Mouse (Mus musculus) gastrocnemius, postnatal 36 days (tissue): ENCODE data around the gene Slfn2. TPM values are rescaled to one million over a fixed set of nuclear protein-coding genes. Genes with fewer than 3 reads are reported as not detected.

ENCODE experiments used
- DNase-seq, 2 experiments: peaks; one replicate each; pipeline ENCODE4 v3.0.0; 2022
- intact Hi-C: fragments of 180-260 bp; cut with DNase I; formaldehyde crosslinking; loops from one replicate; pipeline ENCODE4 v1.15.1; 2025
- microRNA-seq, 2 experiments: library from miRNA; unstranded; fragments of <30 nt; microRNA quantifications; one replicate each; pipeline ENCODE4 v1.2.0; 2021
- total RNA-seq, 2 experiments: library from RNA; stranded (reverse); gene quantifications; 2 replicates each; pipeline ENCODE4 v1.2.3; 2021

Slfn2 gene
- total RNA-seq, 2 experiments from 2014 or later = 0.56 to 1.1 TPM

DNA sequence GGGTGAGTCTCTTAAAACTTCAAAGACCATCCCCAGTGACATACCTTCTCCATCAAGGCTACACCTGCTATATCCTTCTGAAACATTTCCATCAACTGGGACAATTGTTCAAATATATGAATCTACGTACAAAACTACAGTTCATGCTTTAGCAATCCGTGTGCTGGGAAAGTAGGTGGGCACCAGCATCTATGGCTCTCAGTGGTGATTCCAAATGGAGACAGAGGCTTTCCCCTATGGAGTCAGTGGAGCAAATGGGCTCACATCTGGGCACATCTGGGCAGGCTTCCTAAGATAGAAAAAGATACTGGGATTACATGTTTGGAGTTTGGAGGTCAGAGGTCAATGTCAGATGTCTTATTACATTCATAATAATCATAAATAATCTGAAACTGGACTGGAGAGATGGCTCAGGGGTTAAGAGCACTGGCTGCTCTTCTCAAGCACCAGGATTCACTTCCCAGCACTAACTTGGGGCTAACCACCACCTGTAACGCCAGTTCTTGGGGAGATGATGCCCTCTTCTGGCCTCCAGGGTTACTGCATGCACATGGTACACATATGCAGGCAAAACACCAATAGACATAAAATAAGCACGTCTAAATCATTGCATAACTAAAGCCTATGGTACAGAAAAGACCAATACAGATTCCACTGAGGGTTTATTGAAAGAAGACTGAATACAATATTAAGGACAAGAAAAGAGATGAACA is 3.2 kb downstream of the Slfn2 start:
- intact Hi-C loops = no loop called here
- DNase-seq = no peak

GRCm38 (mm10) chr11:83070321-83070970 is 5.5 kb downstream of the Slfn2 start:
- intact Hi-C loops = no loop called here
- no peak for DNase-seq

- DNase-seq = peak; percentile 50 to 64
- intact Hi-C loops = no loop called here
These were observed 13.0 kb downstream of the Slfn2 start for GRCm38 (mm10) chr11:83077714-83078422.

DNA sequence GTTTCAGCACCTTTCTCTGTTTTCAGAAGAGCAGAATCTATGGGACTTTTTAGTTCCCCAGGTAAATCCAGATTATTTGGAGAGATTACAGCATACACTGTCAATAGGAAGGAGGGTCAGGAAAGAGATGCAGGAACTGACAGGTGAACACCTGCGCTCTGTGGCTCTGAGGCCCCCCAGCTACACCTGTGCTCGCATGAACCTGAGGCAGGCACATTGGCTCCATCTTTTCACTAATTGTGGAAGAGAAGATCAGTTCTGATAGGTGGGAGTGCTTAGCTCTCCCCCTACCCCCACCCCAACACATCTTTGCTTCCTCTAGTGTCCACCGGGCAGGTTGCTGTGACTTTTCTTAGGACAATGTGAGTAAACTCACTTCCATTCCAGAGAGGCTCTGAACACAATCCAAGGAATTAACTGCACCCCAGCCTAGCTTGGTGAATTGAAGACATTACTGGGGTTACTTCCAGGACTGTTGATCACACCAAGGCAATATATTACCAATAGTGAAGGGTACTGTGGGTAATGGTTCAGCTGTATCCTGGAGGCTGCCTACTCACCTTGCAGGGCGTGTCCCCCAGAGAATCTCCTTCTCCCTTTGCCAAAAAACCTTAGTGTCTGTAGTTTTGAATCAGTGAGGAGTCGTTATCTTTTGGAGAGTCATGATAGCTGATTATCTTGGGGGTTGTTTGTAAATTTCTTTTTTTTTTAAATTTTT is 13.7 kb downstream of the Slfn2 start:
- DNase-seq = no peak
- intact Hi-C loops = no loop called here

DNA sequence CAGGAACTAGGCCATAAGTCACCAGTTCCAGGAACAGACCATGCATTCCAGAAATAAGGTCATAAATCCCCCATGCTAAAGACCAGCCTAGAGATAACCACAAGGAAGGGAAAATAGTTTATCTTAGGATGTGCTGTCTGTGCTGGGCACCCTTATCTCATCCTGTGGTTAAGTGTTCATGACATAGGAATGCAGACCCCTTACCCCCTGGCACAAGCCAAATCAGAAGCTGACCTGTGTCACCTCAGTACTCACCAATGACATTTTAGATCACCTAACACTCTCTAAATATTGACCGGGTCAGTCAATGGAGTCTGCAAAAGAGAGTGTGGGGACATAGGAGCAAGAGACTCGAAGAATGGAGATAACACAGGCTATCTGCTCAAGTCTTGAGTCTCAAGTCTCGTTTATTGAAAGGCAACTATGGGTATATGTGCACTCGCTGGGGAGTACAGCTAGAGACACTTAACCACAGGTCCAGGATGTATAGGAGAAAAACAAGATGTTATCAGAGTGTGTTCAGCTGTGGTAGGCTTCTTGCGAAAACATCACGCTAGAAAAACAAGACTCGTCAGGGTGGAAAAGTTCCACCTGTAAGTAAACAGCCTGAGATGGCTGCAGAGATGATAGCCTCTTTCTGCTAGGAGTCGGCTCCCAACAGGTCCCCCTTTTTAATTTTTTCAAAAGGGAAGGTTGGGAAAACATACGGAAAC is 14.7 kb downstream of the Slfn2 start:
- intact Hi-C loops = no loop called here
- DNase-seq = no peak

- DNase-seq = no peak
- intact Hi-C loops = no loop called here
These were observed 18.0 kb downstream of the Slfn2 start for GRCm38 (mm10) chr11:83082741-83083473.

GRCm38 (mm10) chr11:83084161-83084560 is 19.2 kb downstream of the Slfn2 start:
- intact Hi-C loops = no loop called here
- DNase-seq = no peak

DNA sequence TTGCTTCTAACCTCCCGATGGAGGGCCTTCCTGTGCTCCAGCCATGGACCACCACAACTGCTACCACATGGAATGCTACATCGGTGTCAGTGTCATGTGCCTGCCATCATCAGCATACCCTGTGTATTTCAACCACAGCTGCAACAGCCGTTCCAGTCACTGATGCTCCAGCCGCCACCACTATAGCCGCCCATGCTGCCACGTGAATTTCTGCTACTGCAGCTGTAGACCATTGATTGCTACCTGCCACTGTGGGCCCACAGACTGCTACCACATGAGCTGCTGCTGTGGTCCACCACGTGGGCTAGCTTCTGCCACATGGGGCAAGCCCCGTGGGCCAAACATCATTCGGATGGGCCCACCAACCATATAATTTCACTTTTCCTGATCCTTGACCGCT is 19.8 kb downstream of the Slfn2 start:
- intact Hi-C loops = no loop called here
- no peak for DNase-seq

DNA sequence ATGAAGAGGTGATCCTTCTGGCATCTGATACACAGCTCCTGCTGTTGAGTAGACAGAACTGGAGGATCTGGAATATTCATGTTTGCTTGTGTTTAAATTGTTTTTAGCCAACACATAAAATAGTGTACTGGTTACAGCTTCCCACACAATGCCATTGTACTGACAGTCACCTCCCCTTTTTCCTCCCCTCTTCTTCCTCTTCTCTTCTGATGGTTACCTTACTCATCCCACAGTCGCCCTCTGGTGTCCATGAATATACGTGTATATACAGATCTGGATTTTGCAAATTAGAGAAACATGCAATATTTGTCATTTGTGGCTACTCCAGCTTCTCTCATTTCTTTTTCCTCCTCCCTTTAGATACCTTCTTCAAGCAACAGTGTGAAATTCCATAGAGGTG is 50.2 kb downstream of the Slfn2 start:
- intact Hi-C loops = no loop called here
- DNase-seq = no peak

DNA sequence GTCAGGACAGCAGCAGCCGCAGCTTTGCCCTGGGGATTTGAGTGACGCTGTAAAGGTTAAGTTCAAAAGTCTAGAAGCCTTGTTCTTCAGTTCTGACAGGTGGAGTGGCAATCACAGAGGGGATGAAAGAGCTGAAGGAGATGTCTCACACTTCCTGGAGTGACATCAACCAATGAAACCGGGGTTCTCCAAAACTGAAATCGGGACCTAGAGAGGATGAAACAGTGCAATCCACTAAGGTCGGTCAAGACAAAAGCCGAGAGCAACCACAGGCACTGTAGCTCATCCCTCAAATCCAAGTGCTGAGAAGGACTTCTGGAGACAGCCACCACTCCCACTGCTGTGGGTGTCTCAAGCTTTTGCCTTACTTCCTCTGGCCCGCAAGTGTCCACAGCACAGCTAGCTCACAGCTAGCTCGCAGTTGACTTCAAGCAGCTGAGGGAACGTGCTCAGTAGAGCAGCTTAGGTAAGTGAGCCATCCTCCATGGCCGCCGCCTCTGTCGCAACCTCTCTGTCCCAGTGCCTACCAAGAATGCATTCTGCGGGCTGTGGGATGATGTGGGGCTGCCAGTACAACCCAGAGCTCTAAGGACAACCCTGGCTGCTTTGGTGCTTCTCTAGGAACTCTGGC is 51.8 kb downstream of the Slfn2 start, which contains the start of gene Slfn1:
Gene Slfn1 (plus strand): TSS at position 253 of the 631 bp plus-strand sequence.
- intact Hi-C loops = no loop called here
- DNase-seq = no peak

- intact Hi-C loops = no loop called here
These were observed 53.1 kb downstream of the Slfn2 start for GRCm38 (mm10) chr11:83118056-83118455.

More at GRCm38 (mm10) chr11:83118056-83118455, 53.1 kb downstream of the Slfn2 start:
- DNase-seq = no peak

Small RNAs within 50 kb of the gene (microRNA-seq; reads per million reads assigned to microRNA genes)
- gene Gm27598 = 0 reads per million in 2 experiments

Other genes starting within 250 kb of the Slfn2 start
- gene Rffl, start 193.9 kb upstream of the Slfn2 start, total RNA-seq = 1 to 10 TPM; 5.6 to 9.7 TPM
- gene Rad51d, start 174.5 kb upstream of the Slfn2 start, total RNA-seq = 1 to 10 TPM; 2.9 to 4.0 TPM
- gene Fndc8, start 173.0 kb upstream of the Slfn2 start, total RNA-seq = not detected
- gene Nle1, start 156.7 kb upstream of the Slfn2 start, total RNA-seq = 10 to 100 TPM in 1 of 2 experiments, 1 to 10 TPM in 1; 9.1 to 10.5 TPM
- gene Unc45b, start 154.6 kb upstream of the Slfn2 start, total RNA-seq = 100 to 1,000 TPM; 158 to 168 TPM
- 10 to 100 TPM; 20.4 to 20.5 TPM for gene Slfn5, start 113.8 kb upstream of the Slfn2 start, total RNA-seq
- under 1 TPM; 0.33 to 0.42 TPM for gene Slfn9, start 73.3 kb upstream of the Slfn2 start, total RNA-seq
- under 1 TPM; 0.17 to 0.18 TPM for gene Slfn8, start 44.3 kb upstream of the Slfn2 start, total RNA-seq
- gene Slfn1, start 51.7 kb downstream of the Slfn2 start, total RNA-seq = under 1 TPM in 1 of 2 experiments, not detected in 1; 0.17 TPM
- not detected for gene Slfn4, start 110.1 kb downstream of the Slfn2 start, total RNA-seq
- gene Slfn3, start 126.2 kb downstream of the Slfn2 start, total RNA-seq = under 1 TPM; 0.91 to 0.92 TPM
- gene Slfn14, start 221.6 kb downstream of the Slfn2 start, total RNA-seq = not detected
- 10 to 100 TPM; 26.1 to 27.3 TPM for gene Ap2b1, start 233.9 kb downstream of the Slfn2 start, total RNA-seq
- 1 to 10 TPM; 7.3 to 8.2 TPM for gene Pex12, start 237.5 kb downstream of the Slfn2 start, total RNA-seq